Mouse (Mus musculus) heart, embryonic 14.5 days (tissue): ENCODE measurements at regions not wholly inside any gene's neighbourhood (a gene's known extent, or its start where the extent isn't known, plus 50 kb on each side); places are given as distances from the start of the nearest gene placed in this dataset.

Source experiments
- ATAC-seq: fragments of 200-750 bp; cut with Nextera tagmentation; 2 replicates; pipeline ENCODE4 v1.8.0; 2017; ENCODE audit warnings: low read depth, moderate TSS enrichment; ENCODE audit not compliant: insufficient number of reproducible peaks, insufficient read depth, low FRiP score
- H3K27ac ChIP-seq, 2 experiments: fragments of 200-500 bp in 1 of 2; fragments of 300-500 bp in 1 of 2; sonication (generic) in 1 of 2; replicated peaks in 1 of 2; 2 replicates each; pipeline ENCODE4 v1.5.1; 2012 to 2014; ENCODE audit warnings: low read depth in 2 of 2, low read length in 2 of 2, control low read depth in 1 of 2, mild to moderate bottlenecking in 1 of 2, mixed read lengths in 1 of 2; ENCODE audit not compliant: control insufficient read depth in 1 of 2, insufficient read depth in 1 of 2
- H3K27me3 ChIP-seq: fragments of 300-500 bp; sonication (generic); 2 replicates; pipeline ENCODE4 v1.6.1; 2014; ENCODE audit warnings: mild to moderate bottlenecking, low read length, control low read depth; ENCODE audit not compliant: control insufficient read depth, insufficient read depth
- H3K36me3 ChIP-seq: fragments of 300-500 bp; sonication (generic); 2 replicates; pipeline ENCODE4 v1.6.1; 2014; ENCODE audit warnings: mild to moderate bottlenecking, control low read depth, low read length, mixed read lengths; ENCODE audit not compliant: control insufficient read depth, insufficient read depth
- H3K4me1 ChIP-seq, 2 experiments: fragments of 200-500 bp in 1 of 2; fragments of 300-500 bp in 1 of 2; sonication (generic) in 1 of 2; 2 replicates each; pipeline ENCODE4 v1.6.1; 2012 to 2014; ENCODE audit warnings: low read length in 2 of 2, control low read depth in 1 of 2, mixed read lengths in 1 of 2; ENCODE audit not compliant: control insufficient read depth in 2 of 2, insufficient read depth in 2 of 2
- H3K4me2 ChIP-seq: fragments of 300-500 bp; sonication (generic); 2 replicates; pipeline ENCODE4 v1.6.1; 2014; ENCODE audit warnings: mild to moderate bottlenecking, low read length
- H3K4me3 ChIP-seq, 2 experiments: fragments of 200-500 bp in 1 of 2; fragments of 300-500 bp in 1 of 2; sonication (generic) in 1 of 2; 2 replicates each; pipeline ENCODE4 v1.5.1; 2012 to 2014; ENCODE audit warnings: low read length in 2 of 2, mild to moderate bottlenecking in 2 of 2, control low read depth in 1 of 2, low read depth in 1 of 2, moderate library complexity in 1 of 2; ENCODE audit not compliant: control insufficient read depth in 1 of 2, insufficient read depth in 1 of 2
- H3K9ac ChIP-seq: fragments of 300-500 bp; sonication (generic); 2 replicates; pipeline ENCODE4 v1.6.1; 2014; ENCODE audit warnings: mild to moderate bottlenecking, low read length
- H3K9me3 ChIP-seq: fragments of 300-500 bp; sonication (generic); 2 replicates; pipeline ENCODE4 v1.6.1; 2016; ENCODE audit warnings: low read length, control low read depth; ENCODE audit not compliant: control insufficient read depth
- WGBS: fragments of 180-500 bp; shearing (Covaris S2); extraction: QIAGEN DNeasy Blood & Tissue Kit; methylation state at CpG from one replicate; pipeline ENCODE4 v1.1.7; 2014; 5-methylcytosine and 5-hydroxymethylcytosine counted together

DNA sequence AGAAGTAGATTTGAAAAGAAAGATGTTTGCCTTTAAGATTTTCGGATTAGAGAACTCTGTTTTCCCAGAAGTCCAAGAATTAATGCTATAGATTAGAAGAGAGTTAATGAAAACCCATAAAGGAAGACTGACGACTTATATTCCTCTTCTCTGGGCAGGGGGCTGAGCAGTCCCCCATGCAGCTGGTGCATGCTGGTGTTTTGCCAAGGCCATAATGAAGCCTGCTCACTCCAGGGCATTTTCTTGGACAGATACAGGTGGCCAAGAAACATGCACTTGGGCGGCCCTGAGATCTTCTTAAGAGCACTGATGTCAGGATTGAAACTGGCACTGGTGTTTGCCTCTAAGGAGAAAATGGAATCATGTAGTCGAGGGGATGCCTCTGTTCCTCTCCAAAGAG, 233.6 kb upstream of the Tmem161b start:
- Histone ChIP-seq H3K4me3 (no peak overlapping the region), H3K27ac (no peak overlapping the region), H3K4me2 (no peak overlapping the region), H3K4me1 (no peaks in the 10 kb centered on the region), H3K36me3 (no peaks in the 10 kb centered on the region), H3K27me3 (no peaks in the 10 kb centered on the region), H3K9me3 (no peaks in the 10 kb centered on the region), H3K9ac (no peak overlapping the region)
- no peak for ATAC-seq
- 68% methylated on average over 4 of the region's 4 CpGs for WGBS

DNA sequence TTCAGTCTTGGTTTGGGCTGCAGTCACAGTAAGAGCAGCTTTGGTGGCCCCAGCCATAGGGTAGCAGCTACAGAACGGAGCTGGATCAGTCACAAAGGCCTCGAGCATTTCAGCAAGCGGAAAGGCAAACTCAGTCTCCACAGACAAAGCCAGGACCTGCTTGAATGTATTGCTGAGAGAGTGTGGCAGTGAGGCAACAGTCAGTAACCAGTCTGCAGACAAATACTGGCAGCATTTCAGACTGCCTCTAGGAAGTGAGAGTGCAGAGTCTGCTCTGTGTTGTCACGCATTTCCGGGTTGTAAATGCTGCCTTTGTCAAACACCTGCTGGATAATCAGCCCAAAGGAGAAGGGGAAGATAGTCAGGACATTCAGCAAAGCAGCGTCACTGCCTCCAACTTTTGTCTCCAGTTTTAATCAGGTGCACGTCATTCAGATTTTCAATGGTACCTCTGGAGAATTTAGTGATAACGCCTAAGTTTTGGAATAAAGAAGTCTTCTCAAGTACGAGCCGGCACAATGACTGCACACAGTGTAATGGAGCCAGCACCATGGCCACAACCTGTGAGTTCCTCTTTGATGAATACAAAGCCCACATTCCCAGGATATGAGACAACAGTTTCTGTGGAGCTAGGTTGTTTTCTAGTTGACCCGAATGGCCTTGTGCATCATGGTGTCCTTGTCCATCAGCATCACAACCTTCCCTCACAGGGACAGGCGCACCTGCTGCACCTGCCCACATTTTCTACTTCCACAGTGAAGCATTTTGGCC, 224.3 kb upstream of the Tmem161b start:
- no peaks in the 10 kb centered on the region for H3K4me1 ChIP-seq
- H3K36me3 ChIP-seq = no peaks in the 10 kb centered on the region
- no peak overlapping the region for H3K4me3 ChIP-seq
- H3K27me3 ChIP-seq = no peaks in the 10 kb centered on the region
- WGBS = 60% methylated on average over 12 of the region's 12 CpGs
- no peaks in the 10 kb centered on the region for H3K9me3 ChIP-seq
- H3K9ac ChIP-seq = no peak overlapping the region
- no peak for ATAC-seq
- no peak overlapping the region for H3K4me2 ChIP-seq
- no peak overlapping the region for H3K27ac ChIP-seq

DNA sequence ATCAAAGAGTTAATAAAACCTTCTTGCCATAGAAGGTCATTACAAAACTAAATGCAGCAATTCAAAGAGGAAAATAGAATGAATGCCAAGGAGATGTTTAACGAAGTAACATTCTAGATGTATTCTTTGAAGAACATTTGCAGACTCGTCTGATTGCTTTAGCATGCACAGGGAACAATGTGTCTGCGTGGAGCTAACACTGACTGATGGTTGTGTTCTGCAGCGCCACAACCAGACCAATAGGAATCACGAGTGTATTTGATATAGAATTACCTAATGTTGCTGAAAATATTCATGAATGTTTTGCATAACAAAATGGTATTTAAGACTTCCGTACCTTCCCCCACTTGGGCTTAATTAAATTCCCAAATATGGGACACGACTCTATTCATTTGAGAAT, 200.3 kb upstream of the Tmem161b start:
- WGBS = 80% methylated on average over 7 of the region's 7 CpGs
- no peaks in the 10 kb centered on the region for H3K9me3 ChIP-seq
- H3K27me3 ChIP-seq = no peaks in the 10 kb centered on the region
- H3K4me3 ChIP-seq = no peak overlapping the region
- ATAC-seq = no peak
- H3K4me2 ChIP-seq = no peak overlapping the region
- no peak overlapping the region for H3K9ac ChIP-seq
- no peak overlapping the region for H3K27ac ChIP-seq
- no peaks in the 10 kb centered on the region for H3K36me3 ChIP-seq
- no peaks in the 10 kb centered on the region for H3K4me1 ChIP-seq

DNA sequence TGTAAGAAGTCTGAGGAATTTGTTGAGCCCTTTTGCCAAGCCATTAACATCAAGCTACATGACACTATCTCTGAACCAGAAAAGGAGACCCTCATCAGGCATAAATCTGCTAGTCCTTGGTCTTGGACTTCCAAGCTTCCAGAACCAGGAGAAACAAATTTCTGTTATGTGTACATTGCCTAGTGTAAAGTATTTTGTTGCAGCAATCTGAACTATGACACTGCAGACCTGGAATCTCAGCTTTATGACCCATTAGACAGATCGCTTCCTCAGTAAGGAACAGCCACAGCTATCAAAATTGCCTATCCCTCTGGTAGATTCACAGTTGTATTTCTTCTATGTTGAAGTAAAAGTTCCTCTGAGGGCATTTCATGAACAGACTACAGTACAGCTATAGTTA, 199.1 kb upstream of the Tmem161b start:
- H3K9me3 ChIP-seq = no peaks in the 10 kb centered on the region
- H3K27ac ChIP-seq = no peak overlapping the region
- ATAC-seq = no peak
- WGBS = 95% methylated on average over 1 of the region's 1 CpGs
- H3K4me3 ChIP-seq = no peak overlapping the region
- H3K36me3 ChIP-seq = no peaks in the 10 kb centered on the region
- no peak overlapping the region for H3K9ac ChIP-seq
- H3K4me2 ChIP-seq = no peak overlapping the region
- no peaks in the 10 kb centered on the region for H3K27me3 ChIP-seq
- H3K4me1 ChIP-seq = no peaks in the 10 kb centered on the region

DNA sequence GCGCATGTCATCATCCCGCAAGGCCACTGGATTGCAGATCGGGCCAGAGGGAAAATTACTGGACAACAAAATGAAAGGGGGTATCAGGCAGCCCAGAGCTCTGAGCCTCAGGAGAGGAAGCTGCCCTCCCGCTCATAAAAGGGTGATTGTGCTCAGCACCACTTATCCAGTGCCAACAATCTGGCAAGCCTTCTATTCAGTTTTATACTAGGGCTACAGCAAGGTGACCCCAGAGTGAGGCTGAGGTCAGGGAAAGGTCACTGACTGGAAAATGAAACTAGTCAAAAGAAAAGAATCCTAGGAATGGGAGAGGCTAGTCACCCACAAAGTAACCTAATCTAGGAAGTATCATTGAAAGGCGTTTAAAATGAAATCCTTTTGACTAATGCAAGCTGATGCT, 198.5 kb upstream of the Tmem161b start:
- no peak for ATAC-seq
- Histone ChIP-seq H3K9ac (no peak overlapping the region), H3K36me3 (no peaks in the 10 kb centered on the region), H3K27ac (no peak overlapping the region), H3K4me2 (no peak overlapping the region), H3K4me3 (no peak overlapping the region), H3K27me3 (no peaks in the 10 kb centered on the region), H3K4me1 (no peaks in the 10 kb centered on the region), H3K9me3 (no peaks in the 10 kb centered on the region)
- 57% methylated on average over 5 of the region's 5 CpGs for WGBS

DNA sequence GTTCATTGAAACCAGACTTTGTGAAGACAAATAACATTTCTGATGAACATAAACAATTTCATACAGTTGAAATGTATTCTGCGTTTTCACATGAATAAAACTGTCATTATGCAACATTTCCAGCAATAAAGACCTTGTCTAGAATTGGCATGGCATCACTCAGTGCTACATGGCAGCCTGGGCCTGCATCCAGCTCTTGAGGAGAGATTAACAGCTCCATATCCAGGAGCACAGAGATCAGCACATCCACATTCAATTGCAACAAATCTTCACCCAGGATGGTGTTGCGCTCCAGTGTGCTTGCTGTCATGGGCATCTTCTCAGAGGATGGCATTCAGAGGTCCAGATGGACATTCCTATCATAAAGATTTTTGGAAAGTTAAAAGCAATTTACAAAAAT, 196.7 kb upstream of the Tmem161b start:
- Histone ChIP-seq H3K9ac (no peak overlapping the region), H3K4me3 (no peak overlapping the region), H3K27me3 (no peaks in the 10 kb centered on the region), H3K36me3 (no peaks in the 10 kb centered on the region), H3K4me1 (no peaks in the 10 kb centered on the region), H3K9me3 (no peaks in the 10 kb centered on the region), H3K4me2 (no peak overlapping the region), H3K27ac (no peak overlapping the region)
- no peak for ATAC-seq
- 84% methylated on average over 2 of the region's 2 CpGs for WGBS

DNA sequence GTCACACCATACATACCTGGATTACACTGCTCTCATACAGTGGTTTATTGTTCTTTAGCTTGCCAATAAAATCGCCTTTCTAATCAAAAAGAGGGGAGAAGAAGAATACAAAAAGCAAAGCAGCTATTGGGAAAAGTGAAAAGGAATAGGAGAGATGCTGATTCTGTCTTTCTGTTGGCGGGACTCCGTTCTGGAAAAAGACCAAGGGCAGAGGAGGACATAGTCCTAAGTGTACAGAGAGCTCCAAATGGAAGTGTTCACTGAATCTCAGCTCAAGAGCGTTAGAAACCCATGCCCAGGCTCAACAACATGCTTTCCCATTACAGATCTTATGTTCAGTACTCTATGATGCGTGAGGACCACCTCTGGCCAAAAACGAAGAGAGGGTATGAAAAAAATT, 174.4 kb upstream of the Tmem161b start:
- Histone ChIP-seq H3K9ac (no peak overlapping the region), H3K9me3 (no peaks in the 10 kb centered on the region), H3K4me2 (no peak overlapping the region), H3K27me3 (no peaks in the 10 kb centered on the region), H3K4me1 (no peaks in the 10 kb centered on the region), H3K36me3 (no peaks in the 10 kb centered on the region), H3K27ac (no peak overlapping the region), H3K4me3 (no peak overlapping the region)
- WGBS = 79% methylated on average over 6 of the region's 6 CpGs
- no peak for ATAC-seq

DNA sequence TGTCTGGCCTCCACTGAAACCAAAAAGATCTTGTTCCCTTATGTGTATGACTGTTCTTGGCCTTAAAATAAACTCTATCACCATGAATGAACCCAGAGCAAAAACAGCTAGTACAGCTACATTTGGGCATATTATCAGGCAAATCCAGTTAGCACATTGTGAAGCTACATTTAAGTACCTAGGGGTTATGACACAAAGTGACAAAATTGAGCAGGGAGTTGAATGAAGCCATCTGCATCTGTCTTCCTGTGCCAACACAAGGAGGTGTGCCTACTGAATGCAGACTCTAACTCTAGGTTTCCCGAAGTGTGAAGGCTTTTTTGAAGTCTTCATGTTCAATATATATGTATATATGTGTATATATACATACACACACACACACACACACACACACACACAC, 169.9 kb upstream of the Tmem161b start:
- 68% methylated on average over 1 of the region's 1 CpGs for WGBS
- Histone ChIP-seq H3K36me3 (no peaks in the 10 kb centered on the region), H3K4me1 (no peaks in the 10 kb centered on the region), H3K4me3 (no peak overlapping the region), H3K4me2 (no peak overlapping the region), H3K9ac (no peak overlapping the region), H3K9me3 (no peaks in the 10 kb centered on the region), H3K27ac (no peak overlapping the region), H3K27me3 (no peaks in the 10 kb centered on the region)
- ATAC-seq = no peak
